Mouse (Mus musculus): ENCODE data around the gene Dock2. TPM values are rescaled to one million over a fixed set of nuclear protein-coding genes. Genes with fewer than 3 reads are reported as not detected.
"Not testable (repeated sequence)": the region's sequence is repeated elsewhere in the genome, so short reads cannot be mapped to it uniquely, and the experiment has no call there.

The Dock2 gene
- polyA plus RNA-seq, 1 experiment from 2014 or later: 0.72 TPM

GRCm38 (mm10) chr11:34227180-34227579 lies 556.5 kb downstream of the Dock2 start:
- no peaks in the 10 kb centered on the region for H3K36me3 ChIP-seq (ENCODE audit: control insufficient read depth, insufficient read depth)
- no peak overlapping the region for H3K9ac ChIP-seq (replicated peaks; ENCODE audit: low read depth, low read length)
- no peak for ATAC-seq
- no peaks in the 10 kb centered on the region for H3K9me3 ChIP-seq (ENCODE audit: control insufficient read depth, low read length)
- no peak overlapping the region for H3K4me3 ChIP-seq (replicated peaks; ENCODE audit: low read length)
- no peaks in the 10 kb centered on the region for H3K4me1 ChIP-seq (replicated peaks; ENCODE audit: control insufficient read depth, insufficient read depth, low read length)
- WGBS: 26% methylated on average over 1 of the region's 1 CpGs
- H3K27ac ChIP-seq (ENCODE audit: low read length): no peak overlapping the region
- no peak overlapping the region for H3K4me2 ChIP-seq (ENCODE audit: low read length)
- no peaks in the 10 kb centered on the region for H3K27me3 ChIP-seq (replicated peaks; ENCODE audit: control insufficient read depth, insufficient read depth, low read length)

DNA sequence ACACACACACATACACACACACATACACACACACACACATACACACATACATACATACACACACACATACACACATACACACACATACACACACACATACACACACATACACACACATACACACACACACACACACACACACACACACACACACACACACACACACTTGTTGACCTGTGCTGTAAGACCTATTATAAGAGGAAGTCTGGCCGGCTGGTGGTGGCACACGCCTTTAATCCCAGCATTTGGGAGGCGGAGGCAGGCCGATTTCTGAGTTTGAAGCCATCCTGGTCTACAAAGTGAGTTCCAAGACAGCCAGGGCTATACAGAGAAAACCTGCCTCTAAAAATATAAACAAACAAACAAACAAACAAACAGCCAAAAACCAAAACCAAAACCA lies 563.1 kb downstream of the Dock2 start:
- H3K9me3 ChIP-seq (ENCODE audit: control insufficient read depth, low read length); H3K4me1 ChIP-seq (replicated peaks; ENCODE audit: control insufficient read depth, insufficient read depth, low read length); H3K27me3 ChIP-seq (replicated peaks; ENCODE audit: control insufficient read depth, insufficient read depth, low read length); H3K4me3 ChIP-seq (replicated peaks; ENCODE audit: low read length); H3K36me3 ChIP-seq (ENCODE audit: control insufficient read depth, insufficient read depth); H3K27ac ChIP-seq (ENCODE audit: low read length); H3K9ac ChIP-seq (replicated peaks; ENCODE audit: low read depth, low read length); H3K4me2 ChIP-seq (ENCODE audit: low read length); ATAC-seq: not testable (repeated sequence)
- WGBS: 81% methylated on average over 4 of the region's 4 CpGs

GRCm38 (mm10) chr11:34212853-34213252 lies 570.8 kb downstream of the Dock2 start:
- H3K27ac ChIP-seq (ENCODE audit: low read length): no peak overlapping the region
- no peaks in the 10 kb centered on the region for H3K27me3 ChIP-seq (replicated peaks; ENCODE audit: control insufficient read depth, insufficient read depth, low read length)
- WGBS: 18% methylated on average over 5 of the region's 5 CpGs
- no peaks in the 10 kb centered on the region for H3K36me3 ChIP-seq (ENCODE audit: control insufficient read depth, insufficient read depth)
- no peaks in the 10 kb centered on the region for H3K4me1 ChIP-seq (replicated peaks; ENCODE audit: control insufficient read depth, insufficient read depth, low read length)
- no peak; the same call in 1 of the 2 replicates for ATAC-seq
- no peak overlapping the region for H3K4me3 ChIP-seq (replicated peaks; ENCODE audit: low read length)
- no peak overlapping the region for H3K4me2 ChIP-seq (ENCODE audit: low read length)
- no peak overlapping the region for H3K9ac ChIP-seq (replicated peaks; ENCODE audit: low read depth, low read length)
- no peaks in the 10 kb centered on the region for H3K9me3 ChIP-seq (ENCODE audit: control insufficient read depth, low read length)

DNA sequence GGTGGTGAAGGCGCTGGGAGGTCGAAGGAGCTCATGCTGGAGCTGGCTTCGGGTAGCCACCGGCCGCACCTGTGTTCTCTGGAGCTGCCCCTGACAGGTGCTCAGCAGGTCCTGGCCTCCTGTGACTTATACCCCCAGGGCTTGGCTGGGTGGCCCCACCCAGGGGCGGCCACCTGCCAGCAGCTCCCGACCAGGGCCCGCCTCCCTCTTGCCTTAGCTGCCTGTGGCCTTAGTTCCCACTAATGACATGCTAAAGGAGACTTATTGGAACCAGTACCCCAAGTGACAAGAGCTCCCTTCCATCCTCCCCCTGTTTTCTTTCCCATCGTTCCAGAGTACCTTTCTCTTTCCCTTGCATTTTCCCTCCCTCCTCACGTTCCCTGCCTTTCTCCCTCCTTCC lies 575.7 kb downstream of the Dock2 start, which contains the start of gene Foxi1:
Gene Foxi1 (minus strand): TSS at position 101 of the 400 bp plus-strand sequence.
- Histone ChIP-seq H3K9me3 (ENCODE audit: control insufficient read depth, low read length) (no peaks in the 10 kb centered on the region), H3K4me2 (ENCODE audit: low read length) (no peak within 1 kb of the TSS), H3K4me1 (replicated peaks; ENCODE audit: control insufficient read depth, insufficient read depth, low read length) (no peaks in the 10 kb centered on the region), H3K4me3 (replicated peaks; ENCODE audit: low read length) (no peak within 1 kb of the TSS), H3K27ac (ENCODE audit: low read length) (no peak within 1 kb of the TSS), H3K36me3 (ENCODE audit: control insufficient read depth, insufficient read depth) (no peaks in the 10 kb centered on the region), H3K27me3 (replicated peaks; ENCODE audit: control insufficient read depth, insufficient read depth, low read length) (no peaks in the 10 kb centered on the region), H3K9ac (replicated peaks; ENCODE audit: low read depth, low read length) (no peak within 1 kb of the TSS)
- no peak for ATAC-seq
- 86% methylated on average over 10 of the region's 10 CpGs for WGBS

- Histone ChIP-seq H3K27me3 (replicated peaks; ENCODE audit: control insufficient read depth, insufficient read depth, low read length) (no peaks in the 10 kb centered on the region), H3K4me1 (replicated peaks; ENCODE audit: control insufficient read depth, insufficient read depth, low read length) (no peaks in the 10 kb centered on the region), H3K36me3 (ENCODE audit: control insufficient read depth, insufficient read depth) (no peaks in the 10 kb centered on the region), H3K9me3 (ENCODE audit: control insufficient read depth, low read length) (no peaks in the 10 kb centered on the region), H3K4me2 (ENCODE audit: low read length) (no peak overlapping the region), H3K9ac (replicated peaks; ENCODE audit: low read depth, low read length) (no peak overlapping the region), H3K27ac (ENCODE audit: low read length) (no peak overlapping the region), H3K4me3 (replicated peaks; ENCODE audit: low read length) (no peak overlapping the region)
- no peak for ATAC-seq
- 46% methylated on average over 1 of the region's 1 CpGs for WGBS
These were observed 580.9 kb downstream of the Dock2 start for GRCm38 (mm10) chr11:34202769-34203168.

GRCm38 (mm10) chr11:34195142-34195541 lies 588.5 kb downstream of the Dock2 start:
- Histone ChIP-seq H3K36me3 (ENCODE audit: control insufficient read depth, insufficient read depth) (no peaks in the 10 kb centered on the region), H3K9me3 (ENCODE audit: control insufficient read depth, low read length) (no peaks in the 10 kb centered on the region), H3K27ac (ENCODE audit: low read length) (no peak overlapping the region), H3K4me2 (ENCODE audit: low read length) (no peak overlapping the region), H3K27me3 (replicated peaks; ENCODE audit: control insufficient read depth, insufficient read depth, low read length) (no peaks in the 10 kb centered on the region), H3K9ac (replicated peaks; ENCODE audit: low read depth, low read length) (no peak overlapping the region), H3K4me1 (replicated peaks; ENCODE audit: control insufficient read depth, insufficient read depth, low read length) (no peaks in the 10 kb centered on the region), H3K4me3 (replicated peaks; ENCODE audit: low read length) (no peak overlapping the region)
- no peak for ATAC-seq
- WGBS: 95% methylated on average over 3 of the region's 3 CpGs

- Histone ChIP-seq H3K36me3 (ENCODE audit: control insufficient read depth, insufficient read depth) (no peaks in the 10 kb centered on the region), H3K9ac (replicated peaks; ENCODE audit: low read depth, low read length) (no peak overlapping the region), H3K9me3 (ENCODE audit: control insufficient read depth, low read length) (no peaks in the 10 kb centered on the region), H3K4me2 (ENCODE audit: low read length) (no peak overlapping the region), H3K4me1 (replicated peaks; ENCODE audit: control insufficient read depth, insufficient read depth, low read length) (no peaks in the 10 kb centered on the region), H3K27me3 (replicated peaks; ENCODE audit: control insufficient read depth, insufficient read depth, low read length) (no peaks in the 10 kb centered on the region), H3K27ac (ENCODE audit: low read length) (no peak overlapping the region), H3K4me3 (replicated peaks; ENCODE audit: low read length) (no peak overlapping the region)
- WGBS: 64% methylated on average over 9 of the region's 9 CpGs
- no peak for ATAC-seq
These were observed 589.3 kb downstream of the Dock2 start for GRCm38 (mm10) chr11:34194158-34194941.

DNA sequence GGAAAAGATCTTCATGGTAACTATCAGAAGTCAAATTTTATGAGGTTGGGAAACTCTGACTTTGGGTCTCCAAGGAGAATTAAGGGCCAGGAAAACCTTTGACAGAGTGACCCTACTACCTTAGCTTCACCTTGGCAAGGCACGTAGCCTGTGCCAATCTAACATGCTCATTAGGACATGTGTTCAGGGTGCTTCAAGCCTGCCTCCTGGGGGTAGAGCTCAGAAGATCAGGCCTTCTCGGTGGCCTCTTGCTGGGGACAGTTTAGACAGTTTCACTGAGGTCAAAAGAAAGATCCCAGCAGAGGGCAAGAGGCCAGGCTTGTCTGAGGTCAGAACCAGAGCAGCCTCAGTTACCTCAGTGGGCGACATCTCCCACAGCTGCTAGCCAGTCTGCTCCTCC lies 590.0 kb downstream of the Dock2 start:
- whole genome bisulfite sequencing: 66% methylated on average over 3 of the region's 3 CpGs
- no peak overlapping the region for H3K9ac ChIP-seq (replicated peaks; ENCODE audit: low read depth, low read length)
- no peak overlapping the region for H3K4me3 ChIP-seq (replicated peaks; ENCODE audit: low read length)
- no peaks in the 10 kb centered on the region for H3K36me3 ChIP-seq (ENCODE audit: control insufficient read depth, insufficient read depth)
- H3K27me3 ChIP-seq (replicated peaks; ENCODE audit: control insufficient read depth, insufficient read depth, low read length): no peaks in the 10 kb centered on the region
- H3K4me1 ChIP-seq (replicated peaks; ENCODE audit: control insufficient read depth, insufficient read depth, low read length): no peaks in the 10 kb centered on the region
- H3K27ac ChIP-seq (ENCODE audit: low read length): no peak overlapping the region
- H3K4me2 ChIP-seq (ENCODE audit: low read length): no peak overlapping the region
- no peaks in the 10 kb centered on the region for H3K9me3 ChIP-seq (ENCODE audit: control insufficient read depth, low read length)
- ATAC-seq: no peak

- no peak for ATAC-seq
- Histone ChIP-seq H3K36me3 (ENCODE audit: control insufficient read depth, insufficient read depth) (no peaks in the 10 kb centered on the region), H3K27me3 (replicated peaks; ENCODE audit: control insufficient read depth, insufficient read depth, low read length) (no peaks in the 10 kb centered on the region), H3K4me2 (ENCODE audit: low read length) (no peak overlapping the region), H3K4me1 (replicated peaks; ENCODE audit: control insufficient read depth, insufficient read depth, low read length) (peaks cover 6% of the 10 kb centered on the region; the same call in 1 of the 2 replicates), H3K4me3 (replicated peaks; ENCODE audit: low read length) (no peak overlapping the region), H3K9ac (replicated peaks; ENCODE audit: low read depth, low read length) (no peak overlapping the region), H3K9me3 (ENCODE audit: control insufficient read depth, low read length) (no peaks in the 10 kb centered on the region), H3K27ac (ENCODE audit: low read length) (no peak overlapping the region)
- WGBS: 70% methylated on average over 2 of the region's 2 CpGs
These were observed 599.4 kb downstream of the Dock2 start for GRCm38 (mm10) chr11:34184266-34184665.

Measured in forebrain, embryonic 16.5 days (tissue).